Mouse (Mus musculus): ENCODE results near the gene Slc10a7. TPM values are rescaled to one million over a fixed set of nuclear protein-coding genes. Genes with fewer than 3 reads are reported as not detected.

Slc10a7 gene
- total RNA-seq, 2 experiments from 2014 or later, result 6.5 to 7.3 TPM

DNA sequence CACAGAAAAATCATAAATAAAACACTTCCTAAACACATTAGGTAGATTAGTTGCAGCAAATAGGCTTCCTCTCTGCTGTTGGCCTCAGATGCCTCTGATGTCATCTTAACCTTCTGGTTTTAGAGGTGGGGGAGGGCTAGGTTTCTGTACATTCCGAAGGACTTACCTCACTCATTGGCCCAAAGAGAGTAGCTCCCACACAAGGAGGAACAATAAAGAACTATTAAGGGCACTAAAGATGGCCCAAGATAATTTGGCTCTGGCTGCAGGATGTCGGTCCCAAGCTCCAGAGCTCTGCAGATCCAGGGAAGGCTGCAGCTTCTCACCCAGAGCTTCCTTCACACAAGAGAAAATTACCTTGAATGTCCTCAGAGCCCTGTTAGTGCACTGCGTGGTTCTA lies 75.7 kb downstream of the Slc10a7 start:
- DNase-seq (ENCODE audit: extremely low spot score in 1 of 2, low spot score in 2 of 2), result no peak
- H3K4me3 ChIP-seq, result no peak overlapping the region
- no peak for TF ChIP-seq CTCF (IDR thresholded peaks at IDR 0.05)
- intact Hi-C loops (cut with DNase I), result no loop called here
- H3K27ac ChIP-seq, result no peak overlapping the region

DNA sequence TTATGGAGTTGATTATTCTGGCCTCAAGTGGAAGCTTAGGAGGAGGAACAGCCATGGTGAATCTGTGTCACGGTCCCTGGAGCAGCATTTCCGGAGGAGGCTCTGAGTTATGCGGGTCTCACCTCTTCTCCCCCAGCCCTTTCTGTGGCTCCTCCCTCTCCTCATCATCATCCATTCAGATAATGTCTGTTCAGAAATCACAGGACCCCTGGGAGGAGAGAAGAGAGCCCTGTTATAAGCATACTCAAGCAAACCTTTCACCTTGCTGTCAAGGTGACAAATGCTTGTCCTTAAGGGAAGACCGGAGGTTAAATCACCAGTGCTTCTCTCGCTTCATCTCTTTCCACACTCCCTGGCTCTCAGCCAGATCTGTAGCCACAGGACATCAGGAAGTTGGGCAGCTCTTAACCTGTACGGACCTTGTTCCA lies 86.3 kb downstream of the Slc10a7 start:
- intact Hi-C loops (cut with DNase I), result no loop called here
- DNase-seq (ENCODE audit: extremely low spot score in 1 of 2, low spot score in 2 of 2), result no peak
- no peak for TF ChIP-seq CTCF (IDR thresholded peaks at IDR 0.05)
- no peak overlapping the region for H3K27ac ChIP-seq
- no peak overlapping the region for H3K4me3 ChIP-seq

- TF ChIP-seq CTCF (IDR thresholded peaks at IDR 0.05), result no peak
- DNase-seq (ENCODE audit: extremely low spot score in 1 of 2, low spot score in 2 of 2), result no peak
- Histone ChIP-seq H3K27ac (no peak overlapping the region), H3K4me3 (no peak overlapping the region)
- intact Hi-C loops (cut with DNase I), result no loop called here
Observed at GRCm38 (mm10) chr8:78598237-78598636, 89.1 kb downstream of the Slc10a7 start.

- Histone ChIP-seq H3K27ac (no peak overlapping the region), H3K4me3 (no peak overlapping the region)
- no peak for DNase-seq (ENCODE audit: extremely low spot score in 1 of 2, low spot score in 2 of 2)
- intact Hi-C loops (cut with DNase I), result no loop called here
- no peak for TF ChIP-seq CTCF (IDR thresholded peaks at IDR 0.05)
Observed at GRCm38 (mm10) chr8:78603084-78603483, 93.9 kb downstream of the Slc10a7 start.

- Histone ChIP-seq H3K27ac (no peak overlapping the region), H3K4me3 (no peak overlapping the region)
- intact Hi-C loops (cut with DNase I), result no loop called here
- TF ChIP-seq CTCF (IDR thresholded peaks at IDR 0.05), result no peak
- no peak for DNase-seq (ENCODE audit: extremely low spot score in 1 of 2, low spot score in 2 of 2)
Observed at GRCm38 (mm10) chr8:78604426-78604825, 95.3 kb downstream of the Slc10a7 start.

DNA sequence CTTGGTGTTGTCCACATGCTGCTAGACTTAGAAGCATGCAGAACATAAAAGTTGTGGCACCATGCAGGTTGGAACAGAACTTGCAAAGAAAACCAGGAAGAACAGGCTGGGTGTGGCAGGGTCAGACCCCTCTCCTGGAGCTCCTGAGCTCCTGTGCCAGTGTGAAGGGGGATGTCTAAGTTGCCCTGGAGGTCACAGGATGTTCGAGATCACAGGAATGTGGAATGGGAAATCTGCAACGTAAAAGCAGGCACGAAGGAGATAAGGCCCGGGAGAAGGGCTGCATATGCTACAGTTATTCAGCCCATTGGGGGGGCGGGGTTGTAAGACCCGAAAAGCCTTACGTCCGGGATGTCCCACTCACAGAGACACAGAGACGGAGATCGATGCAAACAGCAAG lies 100.2 kb downstream of the Slc10a7 start:
- DNase-seq (ENCODE audit: extremely low spot score in 1 of 2, low spot score in 2 of 2), result no peak
- H3K27ac ChIP-seq, result no peak overlapping the region
- no peak for TF ChIP-seq CTCF (IDR thresholded peaks at IDR 0.05)
- intact Hi-C loops (cut with DNase I), result no loop called here
- H3K4me3 ChIP-seq, result no peak overlapping the region

GRCm38 (mm10) chr8:78611019-78611418 lies 101.9 kb downstream of the Slc10a7 start:
- H3K4me3 ChIP-seq, result no peak overlapping the region
- no peak overlapping the region for H3K27ac ChIP-seq
- DNase-seq (ENCODE audit: extremely low spot score in 1 of 2, low spot score in 2 of 2), result no peak
- no peak for TF ChIP-seq CTCF (IDR thresholded peaks at IDR 0.05)
- intact Hi-C loops (cut with DNase I), result no loop called here

- DNase-seq (ENCODE audit: extremely low spot score in 1 of 2, low spot score in 2 of 2), result no peak
- TF ChIP-seq CTCF (IDR thresholded peaks at IDR 0.05), result no peak
- intact Hi-C loops (cut with DNase I), result no loop called here
- Histone ChIP-seq H3K4me3 (no peak overlapping the region), H3K27ac (no peak overlapping the region)
Observed at GRCm38 (mm10) chr8:78622362-78622761, 113.2 kb downstream of the Slc10a7 start.

- Histone ChIP-seq H3K4me3 (no peak overlapping the region), H3K27ac (no peak overlapping the region)
- no peak for DNase-seq (ENCODE audit: extremely low spot score in 1 of 2, low spot score in 2 of 2)
- TF ChIP-seq CTCF (IDR thresholded peaks at IDR 0.05), result no peak
- intact Hi-C loops (cut with DNase I), result no loop called here
Observed at GRCm38 (mm10) chr8:78623972-78624371, 114.8 kb downstream of the Slc10a7 start.

DNA sequence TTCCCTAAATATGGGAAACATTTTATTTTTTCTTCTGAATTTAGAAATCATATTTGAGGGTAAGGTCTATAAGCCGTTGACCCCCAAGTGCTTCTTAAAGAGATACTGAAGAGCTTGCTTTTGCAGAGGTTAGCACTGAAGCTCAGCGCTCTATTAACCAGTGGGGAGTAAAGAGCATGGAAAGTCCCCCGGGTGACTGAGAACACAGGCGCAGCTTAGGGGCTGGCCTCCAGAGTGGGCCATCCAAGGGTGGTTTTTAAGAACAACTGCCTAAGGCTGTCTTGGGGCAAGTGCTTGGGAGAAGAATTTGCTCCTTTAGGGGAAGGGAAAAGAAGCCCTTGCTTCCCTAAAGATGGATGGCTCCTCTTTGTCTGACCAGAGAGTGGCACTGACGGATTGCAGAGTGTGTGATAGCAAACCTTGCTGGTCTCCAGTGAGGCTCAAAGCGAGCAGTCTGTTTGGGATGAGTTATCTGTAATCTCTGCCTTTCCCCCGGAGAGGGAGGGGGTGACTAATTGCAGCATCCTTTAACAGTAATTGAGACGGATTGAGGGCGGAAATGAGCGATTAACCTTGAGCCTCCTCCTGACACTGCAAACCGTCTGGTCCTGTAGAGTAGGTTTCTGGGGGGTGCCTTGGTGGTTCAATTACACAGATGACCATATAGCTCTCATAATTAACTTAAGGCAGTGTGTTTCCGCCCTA lies 115.7 kb downstream of the Slc10a7 start:
- no peak for DNase-seq (ENCODE audit: extremely low spot score in 1 of 2, low spot score in 2 of 2)
- no peak for TF ChIP-seq CTCF (IDR thresholded peaks at IDR 0.05)
- intact Hi-C loops (cut with DNase I), result no loop called here
- H3K4me3 ChIP-seq, result no peak overlapping the region
- no peak overlapping the region for H3K27ac ChIP-seq

- intact Hi-C loops (cut with DNase I), result no loop called here
- Histone ChIP-seq H3K4me3 (no peak overlapping the region), H3K27ac (no peak overlapping the region)
- no peak for TF ChIP-seq CTCF (IDR thresholded peaks at IDR 0.05)
- DNase-seq (ENCODE audit: extremely low spot score in 1 of 2, low spot score in 2 of 2), result no peak
Observed at GRCm38 (mm10) chr8:78626632-78627031, 117.5 kb downstream of the Slc10a7 start.

GRCm38 (mm10) chr8:78627793-78628192 lies 118.6 kb downstream of the Slc10a7 start:
- no peak for DNase-seq (ENCODE audit: extremely low spot score in 1 of 2, low spot score in 2 of 2)
- no peak for TF ChIP-seq CTCF (IDR thresholded peaks at IDR 0.05)
- intact Hi-C loops (cut with DNase I), result no loop called here
- Histone ChIP-seq H3K4me3 (no peak overlapping the region), H3K27ac (no peak overlapping the region)

GRCm38 (mm10) chr8:78630414-78631164 lies 121.4 kb downstream of the Slc10a7 start:
- H3K4me3 ChIP-seq, result no peak overlapping the region
- no peak for DNase-seq (ENCODE audit: extremely low spot score in 1 of 2, low spot score in 2 of 2)
- no peak overlapping the region for H3K27ac ChIP-seq
- TF ChIP-seq CTCF (IDR thresholded peaks at IDR 0.05), result no peak
- intact Hi-C loops (cut with DNase I), result no loop called here
